Mouse (Mus musculus) forebrain, embryonic 12.5 days (tissue): ENCODE data around the gene Hspa1b. TPM values are rescaled to one million over a fixed set of nuclear protein-coding genes. Genes with fewer than 3 reads are reported as not detected.
"Not testable (repeated sequence)": the region's sequence is repeated elsewhere in the genome, so short reads cannot be mapped to it uniquely, and the experiment has no call there.

Source experiments
- ATAC-seq: fragments of 200-750 bp; cut with Nextera tagmentation; 2 replicates; pipeline ENCODE4 v1.8.0; 2017; ENCODE audit warnings: moderate TSS enrichment; ENCODE audit not compliant: low FRiP score
- H3K27ac ChIP-seq: fragments of 300-500 bp; sonication (generic); 2 replicates; pipeline ENCODE4 v1.5.1; 2016; ENCODE audit warnings: mild to moderate bottlenecking
- H3K27me3 ChIP-seq: fragments of 300-500 bp; sonication (generic); 2 replicates; pipeline ENCODE4 v1.6.1; 2016; ENCODE audit warnings: mild to moderate bottlenecking
- H3K36me3 ChIP-seq: fragments of 300-500 bp; sonication (generic); replicated peaks from 2 replicates; pipeline ENCODE4 v1.6.1; 2016; ENCODE audit warnings: mild to moderate bottlenecking
- H3K4me1 ChIP-seq: fragments of 300-500 bp; sonication (generic); 2 replicates; pipeline ENCODE4 v1.6.1; 2016
- H3K4me2 ChIP-seq: fragments of 300-500 bp; sonication (generic); 2 replicates; pipeline ENCODE4 v1.6.1; 2016; ENCODE audit warnings: mild to moderate bottlenecking, moderate library complexity
- H3K4me3 ChIP-seq: fragments of 300-500 bp; sonication (generic); replicated peaks from 2 replicates; pipeline ENCODE4 v1.5.1; 2016; ENCODE audit warnings: mild to moderate bottlenecking
- H3K9ac ChIP-seq: fragments of 300-500 bp; sonication (generic); 2 replicates; pipeline ENCODE4 v1.6.1; 2016; ENCODE audit warnings: mild to moderate bottlenecking
- H3K9me3 ChIP-seq: fragments of 300-500 bp; sonication (generic); 2 replicates; pipeline ENCODE4 v1.6.1; 2016
- WGBS: fragments of 180-500 bp; shearing (Covaris S2); methylation state at CpG from one replicate; pipeline ENCODE4 v1.1.7; 2016; 5-methylcytosine and 5-hydroxymethylcytosine counted together
- polyA plus RNA-seq: library from polyadenylated mRNA; unstranded; fragments of >200 nt; fragmentation: Nextera tagmentation; extraction: Ambion mirVana; gene quantifications from 2 replicates; pipeline ENCODE4 v1.2.1, GENCODE M21; 2016

Gene Hspa1b
- polyA plus RNA-seq, 1 experiment from 2014 or later = 0.11 TPM

- peak overlapping the region; percentile 73 for H3K4me2 ChIP-seq
- ATAC-seq = no peak
- H3K27me3 ChIP-seq = peaks cover 15% of the 10 kb centered on the region
- peaks cover 18% of the 10 kb centered on the region for H3K36me3 ChIP-seq
- H3K9me3 ChIP-seq = no peaks in the 10 kb centered on the region
- H3K4me1 ChIP-seq = peaks cover 14% of the 10 kb centered on the region
- H3K4me3 ChIP-seq = peak overlapping the region; percentile 95
- WGBS = 28% methylated on average over 10 of the region's 10 CpGs
- peak overlapping the region; percentile 95 for H3K9ac ChIP-seq
- peak overlapping the region; percentile 93 for H3K27ac ChIP-seq
Observed at GRCm38 (mm10) chr17:34950514-34951455, 8.3 kb downstream of the Hspa1b start.

GRCm38 (mm10) chr17:34949553-34949969 lies 9.5 kb downstream of the Hspa1b start:
- Histone ChIP-seq H3K9me3 (no peaks in the 10 kb centered on the region), H3K4me1 (peaks cover 14% of the 10 kb centered on the region), H3K4me3 (0 out of 2 replicates have a peak overlapping the region, but pooled peaks have one; percentile 95), H3K27ac (peak overlapping the region; percentile 62), H3K9ac (no peak overlapping the region), H3K27me3 (peaks cover 3% of the 10 kb centered on the region; the same call in 1 of the 2 replicates), H3K4me2 (0 out of 2 replicates have a peak overlapping the region, but pooled peaks have one; percentile 73), H3K36me3 (peaks cover 18% of the 10 kb centered on the region)
- no peak for ATAC-seq
- WGBS = 35% methylated on average over 4 of the region's 4 CpGs

- ATAC-seq, H3K9ac ChIP-seq, H3K4me3 ChIP-seq, H3K27me3 ChIP-seq, H3K4me2 ChIP-seq, H3K9me3 ChIP-seq: not testable (repeated sequence)
- WGBS = 66% methylated on average over 9 of the region's 9 CpGs
- Histone ChIP-seq H3K27ac (0 out of 2 replicates have a peak overlapping the region, but pooled peaks have one; percentile 56), H3K4me1 (peaks cover 14% of the 10 kb centered on the region), H3K36me3 (peaks cover 18% of the 10 kb centered on the region)
Observed at GRCm38 (mm10) chr17:34948721-34949552, 10.1 kb downstream of the Hspa1b start.

- H3K4me3 ChIP-seq = no peak overlapping the region
- no peak for ATAC-seq
- no peaks in the 10 kb centered on the region for H3K27me3 ChIP-seq
- no peak overlapping the region for H3K27ac ChIP-seq
- H3K4me1 ChIP-seq = peaks cover 14% of the 10 kb centered on the region
- H3K9ac ChIP-seq = no peak overlapping the region
- H3K36me3 ChIP-seq = peaks cover 18% of the 10 kb centered on the region
- H3K4me2 ChIP-seq = no peak overlapping the region
- H3K9me3 ChIP-seq = no peaks in the 10 kb centered on the region
- WGBS = 27% methylated on average over 8 of the region's 8 CpGs
Observed at GRCm38 (mm10) chr17:34947606-34948005, 11.4 kb downstream of the Hspa1b start.

- Histone ChIP-seq H3K36me3 (peaks cover 18% of the 10 kb centered on the region), H3K4me2 (no peak overlapping the region), H3K4me3 (no peak overlapping the region), H3K4me1 (peaks cover 18% of the 10 kb centered on the region), H3K27ac (no peak overlapping the region), H3K9me3 (no peaks in the 10 kb centered on the region), H3K9ac (no peak overlapping the region), H3K27me3 (no peaks in the 10 kb centered on the region)
- no peak for ATAC-seq
- 90% methylated on average over 5 of the region's 5 CpGs for WGBS
Observed at GRCm38 (mm10) chr17:34946486-34947140, 12.4 kb downstream of the Hspa1b start.

GRCm38 (mm10) chr17:34944362-34944761 lies 14.7 kb downstream of the Hspa1b start:
- H3K4me2 ChIP-seq = no peak overlapping the region
- H3K27ac ChIP-seq = no peak overlapping the region
- H3K27me3 ChIP-seq = no peaks in the 10 kb centered on the region
- no peak for ATAC-seq
- no peak overlapping the region for H3K4me3 ChIP-seq
- no peaks in the 10 kb centered on the region for H3K9me3 ChIP-seq
- H3K36me3 ChIP-seq = peaks cover 1% of the 10 kb centered on the region
- H3K4me1 ChIP-seq = peaks cover 7% of the 10 kb centered on the region
- H3K9ac ChIP-seq = no peak overlapping the region

- no peaks in the 10 kb centered on the region for H3K36me3 ChIP-seq
- no peak for ATAC-seq
Observed at GRCm38 (mm10) chr17:34943128-34943815, 15.8 kb downstream of the Hspa1b start.

GRCm38 (mm10) chr17:34941344-34942041 lies 17.5 kb downstream of the Hspa1b start:
- no peak for ATAC-seq
- H3K9me3 ChIP-seq = no peaks in the 10 kb centered on the region
- H3K4me2 ChIP-seq = peak overlapping the region; percentile 45
- H3K27ac ChIP-seq = 0 out of 2 replicates have a peak overlapping the region, but pooled peaks have one; percentile 44
- peak overlapping the region; percentile 30 for H3K9ac ChIP-seq
- peak overlapping the region; percentile 27 for H3K4me3 ChIP-seq
- no peaks in the 10 kb centered on the region; the same call in 1 of the 2 replicates for H3K36me3 ChIP-seq
- H3K27me3 ChIP-seq = no peaks in the 10 kb centered on the region
- peaks cover 7% of the 10 kb centered on the region for H3K4me1 ChIP-seq
- WGBS = 8% methylated on average over 15 of the region's 15 CpGs

More at GRCm38 (mm10) chr17:34943128-34943815, 15.8 kb downstream of the Hspa1b start:
- Histone ChIP-seq H3K9ac (no peak overlapping the region), H3K9me3 (no peaks in the 10 kb centered on the region), H3K4me2 (no peak overlapping the region), H3K4me3 (no peak overlapping the region), H3K4me1 (peaks cover 7% of the 10 kb centered on the region), H3K27ac (no peak overlapping the region), H3K27me3 (no peaks in the 10 kb centered on the region)
- 86% methylated on average over 4 of the region's 4 CpGs for WGBS

GRCm38 (mm10) chr17:34937960-34938505 lies 21.0 kb downstream of the Hspa1b start:
- ATAC-seq = no peak
- no peak overlapping the region for H3K4me3 ChIP-seq
- peaks cover 7% of the 10 kb centered on the region for H3K4me1 ChIP-seq
- H3K27ac ChIP-seq = no peak overlapping the region
- H3K36me3 ChIP-seq = peaks cover 11% of the 10 kb centered on the region
- WGBS = 91% methylated on average over 6 of the region's 6 CpGs
- no peaks in the 10 kb centered on the region for H3K9me3 ChIP-seq
- H3K9ac ChIP-seq = no peak overlapping the region
- H3K27me3 ChIP-seq = no peaks in the 10 kb centered on the region
- no peak overlapping the region for H3K4me2 ChIP-seq

GRCm38 (mm10) chr17:34934830-34935229 lies 24.2 kb downstream of the Hspa1b start:
- Histone ChIP-seq H3K4me2 (no peak overlapping the region), H3K27me3 (no peaks in the 10 kb centered on the region), H3K4me3 (no peak overlapping the region), H3K4me1 (peaks cover 11% of the 10 kb centered on the region), H3K36me3 (peaks cover 11% of the 10 kb centered on the region), H3K9ac (no peak overlapping the region), H3K27ac (no peak overlapping the region), H3K9me3 (no peaks in the 10 kb centered on the region)
- no peak for ATAC-seq
- WGBS = 60% methylated on average over 8 of the region's 8 CpGs

- 71% methylated on average over 24 of the region's 24 CpGs for WGBS
- no peak overlapping the region for H3K9ac ChIP-seq
- H3K4me1 ChIP-seq = peaks cover 11% of the 10 kb centered on the region
- no peak overlapping the region for H3K4me3 ChIP-seq
- no peak for ATAC-seq
- no peaks in the 10 kb centered on the region for H3K27me3 ChIP-seq
- no peaks in the 10 kb centered on the region for H3K9me3 ChIP-seq
- H3K36me3 ChIP-seq = peaks cover 11% of the 10 kb centered on the region
- H3K27ac ChIP-seq = no peak overlapping the region
- H3K4me2 ChIP-seq = no peak overlapping the region
Observed at GRCm38 (mm10) chr17:34934031-34934430, 25.0 kb downstream of the Hspa1b start.
